Mouse (Mus musculus): ENCODE data around the gene Trim71. TPM values are rescaled to one million over a fixed set of nuclear protein-coding genes. Genes with fewer than 3 reads are reported as not detected.
"Not testable (repeated sequence)": the region's sequence is repeated elsewhere in the genome, so short reads cannot be mapped to it uniquely, and the experiment has no call there.

Gene Trim71
- polyA plus RNA-seq, 1 experiment from 2014 or later, result 0.32 TPM

- H3K9ac ChIP-seq (replicated peaks); H3K4me3 ChIP-seq (replicated peaks); H3K36me3 ChIP-seq; H3K27ac ChIP-seq; H3K9me3 ChIP-seq; H3K4me2 ChIP-seq (replicated peaks); H3K27me3 ChIP-seq; H3K4me1 ChIP-seq (replicated peaks); ATAC-seq: not testable (repeated sequence)
- WGBS, result 73% methylated on average over 4 of the region's 4 CpGs
Observed at GRCm38 (mm10) chr9:114520529-114520928, 43.6 kb downstream of the Trim71 start.

- Histone ChIP-seq H3K4me3 (replicated peaks) (no peak overlapping the region), H3K27ac (no peak overlapping the region), H3K9me3 (0 out of 2 replicates have a peak, but pooled peaks cover 1% of the 10 kb centered on the region), H3K36me3 (peaks cover 2% of the 10 kb centered on the region), H3K4me2 (replicated peaks) (no peak overlapping the region), H3K4me1 (replicated peaks) (no peaks in the 10 kb centered on the region), H3K9ac (replicated peaks) (no peak overlapping the region), H3K27me3 (no peaks in the 10 kb centered on the region)
- WGBS, result 66% methylated on average over 9 of the region's 9 CpGs
- ATAC-seq, result no peak
Observed at GRCm38 (mm10) chr9:114518812-114519477, 45.2 kb downstream of the Trim71 start.

GRCm38 (mm10) chr9:114517924-114518497, 46.2 kb downstream of the Trim71 start:
- Histone ChIP-seq H3K9me3 (peaks cover 11% of the 10 kb centered on the region), H3K27ac (no peak overlapping the region), H3K27me3 (no peaks in the 10 kb centered on the region), H3K4me3 (replicated peaks) (no peak overlapping the region), H3K4me2 (replicated peaks) (no peak overlapping the region), H3K4me1 (replicated peaks) (no peaks in the 10 kb centered on the region), H3K9ac (replicated peaks) (no peak overlapping the region), H3K36me3 (peaks cover 12% of the 10 kb centered on the region)
- WGBS, result 81% methylated on average over 13 of the region's 13 CpGs
- ATAC-seq, result no peak

- ATAC-seq, result no peak
- Histone ChIP-seq H3K9me3 (peaks cover 23% of the 10 kb centered on the region), H3K4me2 (replicated peaks) (no peak within 1 kb of the TSS), H3K36me3 (peaks cover 25% of the 10 kb centered on the region), H3K27me3 (no peaks in the 10 kb centered on the region), H3K9ac (replicated peaks) (no peak within 1 kb of the TSS), H3K27ac (no peak within 1 kb of the TSS), H3K4me3 (replicated peaks) (no peak within 1 kb of the TSS), H3K4me1 (replicated peaks) (no peaks in the 10 kb centered on the region)
- whole genome bisulfite sequencing, result 91% methylated on average over 11 of the region's 11 CpGs
Observed at GRCm38 (mm10) chr9:114515364-114515763, 48.8 kb downstream of the Trim71 start, which contains the start of gene C130032M10Rik. C130032M10Rik (plus strand) TSS chr9:114515697.

GRCm38 (mm10) chr9:114512831-114513230, 51.3 kb downstream of the Trim71 start:
- H3K36me3 ChIP-seq, result peaks cover 28% of the 10 kb centered on the region
- no peaks in the 10 kb centered on the region for H3K4me1 ChIP-seq (replicated peaks)
- no peak overlapping the region for H3K27ac ChIP-seq
- no peak for ATAC-seq
- no peak overlapping the region for H3K9ac ChIP-seq (replicated peaks)
- no peak overlapping the region for H3K4me3 ChIP-seq (replicated peaks)
- H3K27me3 ChIP-seq, result no peaks in the 10 kb centered on the region
- WGBS, result 98% methylated on average over 21 of the region's 21 CpGs
- H3K9me3 ChIP-seq, result peaks cover 23% of the 10 kb centered on the region
- no peak overlapping the region for H3K4me2 ChIP-seq (replicated peaks)

- Histone ChIP-seq H3K27ac (no peak overlapping the region), H3K4me1 (replicated peaks) (no peaks in the 10 kb centered on the region), H3K36me3 (peaks cover 28% of the 10 kb centered on the region), H3K4me3 (replicated peaks) (no peak overlapping the region), H3K9ac (replicated peaks) (no peak overlapping the region), H3K27me3 (no peaks in the 10 kb centered on the region), H3K9me3 (peaks cover 23% of the 10 kb centered on the region), H3K4me2 (replicated peaks) (no peak overlapping the region)
- 95% methylated on average over 9 of the region's 9 CpGs for WGBS
- ATAC-seq, result no peak
Observed at GRCm38 (mm10) chr9:114509785-114510184, 54.4 kb downstream of the Trim71 start.

- WGBS, result 96% methylated on average over 9 of the region's 9 CpGs
- Histone ChIP-seq H3K4me1 (replicated peaks) (no peaks in the 10 kb centered on the region), H3K27me3 (no peaks in the 10 kb centered on the region), H3K9me3 (0 out of 2 replicates have a peak, but pooled peaks cover 6% of the 10 kb centered on the region), H3K4me3 (replicated peaks) (no peak overlapping the region), H3K27ac (no peak overlapping the region), H3K36me3 (peaks cover 11% of the 10 kb centered on the region), H3K4me2 (replicated peaks) (no peak overlapping the region), H3K9ac (replicated peaks) (no peak overlapping the region)
- ATAC-seq, result no peak
Observed at GRCm38 (mm10) chr9:114507421-114507820, 56.7 kb downstream of the Trim71 start.

- no peaks in the 10 kb centered on the region for H3K4me1 ChIP-seq (replicated peaks)
- ATAC-seq, result no peak
- H3K4me3 ChIP-seq (replicated peaks), result no peak overlapping the region
- 85% methylated on average over 4 of the region's 4 CpGs for WGBS
- H3K27me3 ChIP-seq, result no peaks in the 10 kb centered on the region
- H3K9ac ChIP-seq (replicated peaks), result no peak overlapping the region
- peaks cover 7% of the 10 kb centered on the region for H3K36me3 ChIP-seq
- 0 out of 2 replicates have a peak, but pooled peaks cover 3% of the 10 kb centered on the region for H3K9me3 ChIP-seq
- H3K4me2 ChIP-seq (replicated peaks), result no peak overlapping the region
- no peak overlapping the region for H3K27ac ChIP-seq
Observed at GRCm38 (mm10) chr9:114506564-114506963, 57.6 kb downstream of the Trim71 start.

- no peak within 1 kb of the TSS for H3K9ac ChIP-seq (replicated peaks)
- H3K9me3 ChIP-seq, result no peaks in the 10 kb centered on the region
- H3K4me1 ChIP-seq (replicated peaks), result no peaks in the 10 kb centered on the region
- H3K36me3 ChIP-seq, result 0 out of 2 replicates have a peak, but pooled peaks cover 3% of the 10 kb centered on the region
- WGBS, result 92% methylated on average over 9 of the region's 9 CpGs
- H3K27me3 ChIP-seq, result peaks cover under 1% of the 10 kb centered on the region; the same call in 1 of the 2 replicates
- ATAC-seq, result no peak
- H3K27ac ChIP-seq, result no peak within 1 kb of the TSS
- H3K4me3 ChIP-seq (replicated peaks), result no peak within 1 kb of the TSS
- no peak within 1 kb of the TSS for H3K4me2 ChIP-seq (replicated peaks)
Observed at GRCm38 (mm10) chr9:114504816-114505215, 59.4 kb downstream of the Trim71 start, which contains the start of gene Ccr4. Ccr4 (minus strand) TSS chr9:114504916.

GRCm38 (mm10) chr9:114502711-114503427, 61.3 kb downstream of the Trim71 start:
- H3K27ac ChIP-seq, result no peak overlapping the region
- H3K4me3 ChIP-seq (replicated peaks), result no peak overlapping the region
- H3K4me2 ChIP-seq (replicated peaks), result no peak overlapping the region
- 0 out of 2 replicates have a peak, but pooled peaks cover 2% of the 10 kb centered on the region for H3K4me1 ChIP-seq (replicated peaks)
- 72% methylated on average over 15 of the region's 15 CpGs for WGBS
- H3K9ac ChIP-seq (replicated peaks), result no peak overlapping the region
- no peaks in the 10 kb centered on the region for H3K9me3 ChIP-seq
- peaks cover 3% of the 10 kb centered on the region; the same call in 1 of the 2 replicates for H3K27me3 ChIP-seq
- H3K36me3 ChIP-seq, result no peaks in the 10 kb centered on the region
- no peak for ATAC-seq

- Histone ChIP-seq H3K27ac (no peak overlapping the region), H3K9ac (replicated peaks) (no peak overlapping the region), H3K4me1 (replicated peaks) (0 out of 2 replicates have a peak, but pooled peaks cover 2% of the 10 kb centered on the region), H3K9me3 (no peaks in the 10 kb centered on the region), H3K27me3 (peaks cover 3% of the 10 kb centered on the region; the same call in 1 of the 2 replicates), H3K4me2 (replicated peaks) (no peak overlapping the region), H3K4me3 (replicated peaks) (no peak overlapping the region), H3K36me3 (no peaks in the 10 kb centered on the region)
- ATAC-seq, result no peak
- whole genome bisulfite sequencing, result 97% methylated on average over 11 of the region's 11 CpGs
Observed at GRCm38 (mm10) chr9:114501913-114502312, 62.3 kb downstream of the Trim71 start.

GRCm38 (mm10) chr9:114501111-114501510, 63.1 kb downstream of the Trim71 start:
- Histone ChIP-seq H3K4me3 (replicated peaks) (no peak overlapping the region), H3K4me2 (replicated peaks) (no peak overlapping the region), H3K36me3 (no peaks in the 10 kb centered on the region), H3K9me3 (no peaks in the 10 kb centered on the region), H3K27ac (no peak overlapping the region), H3K9ac (replicated peaks) (no peak overlapping the region), H3K27me3 (peaks cover 3% of the 10 kb centered on the region; the same call in 1 of the 2 replicates), H3K4me1 (replicated peaks) (0 out of 2 replicates have a peak, but pooled peaks cover 2% of the 10 kb centered on the region)
- ATAC-seq, result no peak
- WGBS, result 94% methylated on average over 7 of the region's 7 CpGs
